ENCODE assay signal across 8 mouse cellular contexts in the genomic region with DNA sequence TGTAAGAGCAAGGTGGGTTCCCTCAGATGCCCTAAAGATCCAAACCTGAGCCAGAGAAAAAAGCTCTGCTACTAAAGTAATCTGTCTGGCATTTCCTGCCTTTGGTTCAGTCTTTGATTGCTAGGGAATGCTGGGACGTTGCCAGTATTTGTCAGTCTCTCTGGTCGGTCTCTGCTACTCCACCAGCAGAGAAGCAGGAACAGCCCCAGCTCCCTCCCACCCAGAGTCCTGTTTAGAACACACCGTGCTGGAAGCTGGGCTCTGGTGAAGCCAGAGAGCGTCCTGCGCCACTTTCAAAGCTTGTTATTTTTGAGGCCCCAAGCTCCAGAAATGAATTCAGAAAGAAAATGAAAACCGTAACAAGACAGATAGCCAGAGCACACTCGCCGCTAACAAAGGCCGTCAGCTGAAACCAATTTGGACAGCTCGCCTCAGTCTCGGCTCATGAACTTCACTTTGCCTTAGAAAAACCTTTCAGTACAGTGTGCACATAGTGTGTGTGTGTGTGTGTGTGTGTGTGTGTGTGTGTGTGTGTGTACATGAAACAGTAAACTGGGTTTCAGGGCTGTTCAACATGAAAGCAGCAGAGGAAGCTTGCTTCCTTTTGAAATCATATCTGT.
DNase-seq lines count a peak whose midpoint lies in the region; ATAC-seq and TF ChIP-seq lines count a peak whose summit lies in the region.

No protein-coding gene starts in this region.

- H3K4me3 ChIP-seq in kidney, postnatal 0 days (replicated peaks; ENCODE audit: low read depth, low read length): no peak overlapping the region
- 0 out of 2 replicates have a peak overlapping the region, but pooled peaks have one; percentile 3 for H3K4me3 ChIP-seq in lung, postnatal 0 days (ENCODE audit: low read depth, low read length)
- no peak overlapping the region for H3K4me3 ChIP-seq in neural tube, embryonic 15.5 days (replicated peaks)

- no peak for TF ChIP-seq CTCF in kidney, postnatal 0 days (IDR thresholded peaks at IDR 0.05; ENCODE audit: low read depth)
- no peak for TF ChIP-seq CTCF in lung, postnatal 0 days (IDR thresholded peaks at IDR 0.05)

- 0 out of 2 replicates have a peak overlapping the region, but pooled peaks have one; percentile 13 for H3K27ac ChIP-seq in kidney, postnatal 0 days
- 0 out of 2 replicates have a peak overlapping the region, but pooled peaks have one; percentile 32 for H3K27ac ChIP-seq in lung, postnatal 0 days (ENCODE audit: low read length)
- no peak overlapping the region; the same call in 1 of the 2 replicates for H3K27ac ChIP-seq in neural tube, embryonic 15.5 days (replicated peaks)

- no peak overlapping the region for H3K9ac ChIP-seq in kidney, postnatal 0 days (ENCODE audit: low read depth, low read length)
- no peak overlapping the region for H3K9ac ChIP-seq in lung, postnatal 0 days (replicated peaks; ENCODE audit: low read depth)
- no peak overlapping the region for H3K9ac ChIP-seq in neural tube, embryonic 15.5 days (replicated peaks)

- DNase-seq in adrenal gland, postnatal 10 days: peak; percentile 42
- no peak for DNase-seq in adrenal gland, adult 8-10 months
- peak; percentile 82 for DNase-seq in 3T3-L1 (ENCODE audit: low read depth, low spot score)
- DNase-seq in heart, adult 18-20 months: peak; percentile 51 to 75
- peak; percentile 69 for DNase-seq in kidney, postnatal 0 days (ENCODE audit: low spot score)
- DNase-seq in lung, postnatal 0 days (ENCODE audit: low spot score): peak; percentile 66

- no peaks in the 10 kb centered on the region for H3K9me3 ChIP-seq in kidney, postnatal 0 days (replicated peaks; ENCODE audit: low read length)
- H3K9me3 ChIP-seq in lung, postnatal 0 days (ENCODE audit: low read length): no peaks in the 10 kb centered on the region
- H3K9me3 ChIP-seq in neural tube, embryonic 15.5 days (replicated peaks): no peaks in the 10 kb centered on the region

- H3K36me3 ChIP-seq in kidney, postnatal 0 days (ENCODE audit: insufficient read depth, low read length): no peaks in the 10 kb centered on the region
- H3K36me3 ChIP-seq in lung, postnatal 0 days (ENCODE audit: insufficient read depth, low read length): no peaks in the 10 kb centered on the region
- H3K36me3 ChIP-seq in neural tube, embryonic 15.5 days: no peaks in the 10 kb centered on the region

- no peaks in the 10 kb centered on the region for H3K27me3 ChIP-seq in kidney, postnatal 0 days (ENCODE audit: insufficient read depth, low read length)
- no peaks in the 10 kb centered on the region for H3K27me3 ChIP-seq in lung, postnatal 0 days (replicated peaks; ENCODE audit: insufficient read depth, low read length)
- no peaks in the 10 kb centered on the region for H3K27me3 ChIP-seq in neural tube, embryonic 15.5 days (replicated peaks)

- ATAC-seq in kidney, postnatal 0 days (replicated peaks; ENCODE audit: low FRiP score, low read depth): no peak; the same call in 1 of the 2 replicates
- peak; percentile 69 for ATAC-seq in lung, postnatal 0 days
- ATAC-seq in monocyte, adult 5-6 weeks (replicated peaks; ENCODE audit: insufficient number of reproducible peaks, low FRiP score, low TSS enrichment, poor library complexity, severe bottlenecking): no peak
- ATAC-seq in neural tube, embryonic 15.5 days (ENCODE audit: low FRiP score): no peak

- 18% methylated on average over 11 of the region's 11 CpGs for WGBS in kidney, postnatal 0 days
- 37% methylated on average over 11 of the region's 11 CpGs for WGBS in lung, postnatal 0 days
- WGBS in neural tube, embryonic 15.5 days: 65% methylated on average over 11 of the region's 11 CpGs

- TF ChIP-seq EP300 in lung, postnatal 0 days (IDR thresholded peaks at IDR 0.05): no peak

- H3K4me2 ChIP-seq in kidney, postnatal 0 days (ENCODE audit: low read length): peak overlapping the region; percentile 23; the same call in 1 of the 2 replicates
- 0 out of 2 replicates have a peak overlapping the region, but pooled peaks have one; percentile 27 for H3K4me2 ChIP-seq in lung, postnatal 0 days (replicated peaks; ENCODE audit: low read depth, low read length)
- no peak overlapping the region for H3K4me2 ChIP-seq in neural tube, embryonic 15.5 days

- no peaks in the 10 kb centered on the region for H3K4me1 ChIP-seq in kidney, postnatal 0 days (replicated peaks; ENCODE audit: insufficient read depth, low read length)
- H3K4me1 ChIP-seq in lung, postnatal 0 days (ENCODE audit: insufficient read depth, low read depth, low read length): no peaks in the 10 kb centered on the region
- H3K4me1 ChIP-seq in neural tube, embryonic 15.5 days: 0 out of 2 replicates have a peak, but pooled peaks cover 3% of the 10 kb centered on the region
